Mouse (Mus musculus): Measurements from ENCODE around the gene Ostm1. TPM values are rescaled to one million over a fixed set of nuclear protein-coding genes. Genes with fewer than 3 reads are reported as not detected.

Gene Ostm1
- 13.0 and 13.8 TPM in 2 replicates for polyA plus RNA-seq (2014; fragmentation: Nextera tagmentation; extraction: Ambion mirVana)

GRCm38 (mm10) chr10:42583157-42583872 is at the start of gene Ostm1, which contains the start of gene Nr2e1:
Gene Ostm1, plus strand, starts transcription at chr10:42583822.
Gene Nr2e1, minus strand, starts transcription at chr10:42583632.
- WGBS, result 2% methylated on average over 38 of the region's 43 CpGs
- peak; percentile 82 for DNase-seq (ENCODE audit: low spot score)
- H3K4me2 ChIP-seq (ENCODE audit: low read depth, low read length), result peak within 1 kb of the TSS; percentile 43
- no peaks in the 10 kb centered on the region for H3K9me3 ChIP-seq (ENCODE audit: control insufficient read depth, low read length)
- peak; percentile 69 for ATAC-seq (ENCODE audit: low read depth)
- H3K27ac ChIP-seq (replicated peaks; ENCODE audit: low read depth, low read length), result no peak within 1 kb of the TSS
- peaks cover 98% of the 10 kb centered on the region for H3K27me3 ChIP-seq (replicated peaks; ENCODE audit: control insufficient read depth, insufficient read depth, low read length)
- H3K4me1 ChIP-seq (ENCODE audit: control insufficient read depth, insufficient read depth, low read length), result peaks cover 5% of the 10 kb centered on the region; the same call in 1 of the 2 replicates
- peak within 1 kb of the TSS; percentile 40; the same call in 1 of the 2 replicates for H3K9ac ChIP-seq (ENCODE audit: low read depth, low read length)
- H3K4me3 ChIP-seq (ENCODE audit: low read depth, low read length), result peak within 1 kb of the TSS; percentile 29
- H3K36me3 ChIP-seq (ENCODE audit: control insufficient read depth, insufficient read depth, low read length), result no peaks in the 10 kb centered on the region

DNA sequence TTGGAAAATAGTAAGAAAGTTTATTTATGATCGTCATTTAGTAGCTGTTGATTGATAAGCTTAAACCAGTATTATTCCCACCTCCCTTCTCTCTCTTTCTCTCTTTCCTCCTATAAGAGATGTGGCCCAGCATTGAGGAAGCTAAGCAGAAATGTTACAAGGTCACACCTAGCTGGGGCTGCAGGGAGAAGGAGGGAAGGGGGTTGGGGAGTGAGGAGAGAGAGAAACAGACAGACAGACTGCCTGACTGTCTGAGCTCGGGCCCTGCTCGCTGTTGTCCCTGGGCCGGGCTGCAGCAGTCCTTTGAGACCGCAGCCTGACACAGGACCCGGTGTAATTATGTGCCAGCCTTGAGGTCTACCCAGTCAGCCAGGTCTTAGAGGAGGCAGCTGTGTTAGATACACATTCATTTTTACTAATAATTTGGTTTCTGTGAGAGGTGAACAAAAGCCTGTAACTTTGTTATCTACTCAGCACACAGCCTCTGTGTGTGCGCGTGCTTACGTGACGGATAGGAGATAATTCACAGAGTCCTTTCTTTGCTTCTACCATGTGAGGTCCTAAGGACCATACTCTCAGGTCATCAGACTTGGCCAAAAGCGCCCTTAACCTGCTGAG is 49.7 kb upstream of the Ostm1 start:
- 84% methylated on average over 11 of the region's 11 CpGs for WGBS
- H3K4me1 ChIP-seq (ENCODE audit: control insufficient read depth, insufficient read depth, low read length), result no peaks in the 10 kb centered on the region
- no peaks in the 10 kb centered on the region for H3K9me3 ChIP-seq (ENCODE audit: control insufficient read depth, low read length)
- no peak overlapping the region for H3K27ac ChIP-seq (replicated peaks; ENCODE audit: low read depth, low read length)
- DNase-seq (ENCODE audit: low spot score) (no peak), ATAC-seq (ENCODE audit: low read depth) (no peak)
- H3K27me3 ChIP-seq (replicated peaks; ENCODE audit: control insufficient read depth, insufficient read depth, low read length), result no peaks in the 10 kb centered on the region
- H3K9ac ChIP-seq (ENCODE audit: low read depth, low read length), result no peak overlapping the region
- no peak overlapping the region for H3K4me2 ChIP-seq (ENCODE audit: low read depth, low read length)
- peaks cover 54% of the 10 kb centered on the region for H3K36me3 ChIP-seq (ENCODE audit: control insufficient read depth, insufficient read depth, low read length)
- no peak overlapping the region for H3K4me3 ChIP-seq (ENCODE audit: low read depth, low read length)

- H3K4me2 ChIP-seq (ENCODE audit: low read depth, low read length), result no peak overlapping the region
- no peaks in the 10 kb centered on the region for H3K4me1 ChIP-seq (ENCODE audit: control insufficient read depth, insufficient read depth, low read length)
- H3K9me3 ChIP-seq (ENCODE audit: control insufficient read depth, low read length), result no peaks in the 10 kb centered on the region
- WGBS, result 81% methylated on average over 9 of the region's 9 CpGs
- H3K4me3 ChIP-seq (ENCODE audit: low read depth, low read length), result no peak overlapping the region
- H3K9ac ChIP-seq (ENCODE audit: low read depth, low read length), result no peak overlapping the region
- no peak overlapping the region for H3K27ac ChIP-seq (replicated peaks; ENCODE audit: low read depth, low read length)
- ATAC-seq (ENCODE audit: low read depth) (no peak), DNase-seq (ENCODE audit: low spot score) (no peak)
- H3K27me3 ChIP-seq (replicated peaks; ENCODE audit: control insufficient read depth, insufficient read depth, low read length), result no peaks in the 10 kb centered on the region
- peaks cover 39% of the 10 kb centered on the region for H3K36me3 ChIP-seq (ENCODE audit: control insufficient read depth, insufficient read depth, low read length)
These were observed 45.9 kb upstream of the Ostm1 start for GRCm38 (mm10) chr10:42537571-42538316.

DNA sequence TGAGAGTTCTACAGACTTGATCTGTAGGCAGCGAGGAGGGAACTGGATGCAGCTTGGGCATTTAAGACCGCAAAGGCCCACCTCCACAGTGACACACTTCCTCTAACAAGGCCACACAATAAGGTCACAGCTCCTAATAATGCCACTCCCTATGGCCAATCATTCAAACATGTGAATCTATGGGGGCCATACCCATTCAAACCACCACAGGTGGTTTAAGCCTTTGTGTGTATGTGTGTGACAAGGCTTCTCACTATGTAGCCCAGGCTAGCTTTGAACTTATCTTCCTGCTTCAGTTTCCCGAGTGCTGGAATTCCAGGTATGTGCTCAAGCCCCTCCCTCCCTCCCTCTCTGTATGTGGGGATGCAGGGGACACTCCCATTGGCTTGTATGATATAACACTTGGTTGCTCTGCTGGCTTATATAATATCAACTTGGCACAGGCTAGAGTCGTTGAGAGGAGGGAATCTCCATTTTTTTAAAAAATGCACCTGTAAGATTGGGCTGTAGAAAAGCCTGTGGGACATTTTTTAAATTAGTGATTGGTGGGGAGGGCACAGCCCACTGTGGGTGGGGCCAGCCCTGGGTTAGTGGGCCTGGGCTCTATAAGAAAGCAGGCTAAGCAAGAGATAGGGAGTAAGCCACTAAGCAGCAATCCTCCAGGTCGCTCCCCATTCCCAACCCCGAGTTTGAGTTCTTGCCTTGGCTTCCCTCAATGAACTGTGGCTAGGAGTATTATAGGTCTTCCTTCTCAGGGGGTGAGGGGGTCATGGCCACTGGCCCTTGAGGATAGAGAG is 37.7 kb upstream of the Ostm1 start:
- H3K9me3 ChIP-seq (ENCODE audit: control insufficient read depth, low read length), result no peaks in the 10 kb centered on the region
- H3K36me3 ChIP-seq (ENCODE audit: control insufficient read depth, insufficient read depth, low read length), result no peaks in the 10 kb centered on the region
- no peak overlapping the region for H3K9ac ChIP-seq (ENCODE audit: low read depth, low read length)
- no peak overlapping the region for H3K4me2 ChIP-seq (ENCODE audit: low read depth, low read length)
- H3K27me3 ChIP-seq (replicated peaks; ENCODE audit: control insufficient read depth, insufficient read depth, low read length), result no peaks in the 10 kb centered on the region
- WGBS, result 87% methylated on average over 6 of the region's 6 CpGs
- DNase-seq (ENCODE audit: low spot score), result no peak
- ATAC-seq (ENCODE audit: low read depth), result no peak
- H3K4me1 ChIP-seq (ENCODE audit: control insufficient read depth, insufficient read depth, low read length), result no peaks in the 10 kb centered on the region
- no peak overlapping the region for H3K27ac ChIP-seq (replicated peaks; ENCODE audit: low read depth, low read length)
- H3K4me3 ChIP-seq (ENCODE audit: low read depth, low read length), result no peak overlapping the region

- WGBS, result 88% methylated on average over 3 of the region's 3 CpGs
- Histone ChIP-seq H3K4me2 (ENCODE audit: low read depth, low read length) (no peak overlapping the region), H3K27me3 (replicated peaks; ENCODE audit: control insufficient read depth, insufficient read depth, low read length) (no peaks in the 10 kb centered on the region), H3K9ac (ENCODE audit: low read depth, low read length) (no peak overlapping the region), H3K36me3 (ENCODE audit: control insufficient read depth, insufficient read depth, low read length) (no peaks in the 10 kb centered on the region), H3K4me3 (ENCODE audit: low read depth, low read length) (no peak overlapping the region), H3K4me1 (ENCODE audit: control insufficient read depth, insufficient read depth, low read length) (no peaks in the 10 kb centered on the region), H3K9me3 (ENCODE audit: control insufficient read depth, low read length) (no peaks in the 10 kb centered on the region), H3K27ac (replicated peaks; ENCODE audit: low read depth, low read length) (no peak overlapping the region)
- no peak for DNase-seq (ENCODE audit: low spot score)
- no peak for ATAC-seq (ENCODE audit: low read depth)
These were observed 37.1 kb upstream of the Ostm1 start for GRCm38 (mm10) chr10:42546507-42546906.

GRCm38 (mm10) chr10:42559581-42560200 is 23.9 kb upstream of the Ostm1 start:
- peaks cover 10% of the 10 kb centered on the region for H3K27me3 ChIP-seq (replicated peaks; ENCODE audit: control insufficient read depth, insufficient read depth, low read length)
- no peak overlapping the region for H3K4me3 ChIP-seq (ENCODE audit: low read depth, low read length)
- H3K4me2 ChIP-seq (ENCODE audit: low read depth, low read length), result no peak overlapping the region
- no peaks in the 10 kb centered on the region for H3K4me1 ChIP-seq (ENCODE audit: control insufficient read depth, insufficient read depth, low read length)
- ATAC-seq (ENCODE audit: low read depth) (no peak), DNase-seq (ENCODE audit: low spot score) (no peak)
- H3K9ac ChIP-seq (ENCODE audit: low read depth, low read length), result no peak overlapping the region
- H3K9me3 ChIP-seq (ENCODE audit: control insufficient read depth, low read length), result no peaks in the 10 kb centered on the region; the same call in 1 of the 2 replicates
- H3K36me3 ChIP-seq (ENCODE audit: control insufficient read depth, insufficient read depth, low read length), result no peaks in the 10 kb centered on the region
- WGBS, result 73% methylated on average over 5 of the region's 5 CpGs
- H3K27ac ChIP-seq (replicated peaks; ENCODE audit: low read depth, low read length), result no peak overlapping the region

GRCm38 (mm10) chr10:42562272-42562671 is 21.4 kb upstream of the Ostm1 start:
- 4% methylated on average over 12 of the region's 12 CpGs for WGBS
- Histone ChIP-seq H3K27me3 (replicated peaks; ENCODE audit: control insufficient read depth, insufficient read depth, low read length) (peaks cover 35% of the 10 kb centered on the region), H3K4me3 (ENCODE audit: low read depth, low read length) (no peak overlapping the region), H3K4me2 (ENCODE audit: low read depth, low read length) (no peak overlapping the region), H3K36me3 (ENCODE audit: control insufficient read depth, insufficient read depth, low read length) (no peaks in the 10 kb centered on the region), H3K9ac (ENCODE audit: low read depth, low read length) (no peak overlapping the region), H3K4me1 (ENCODE audit: control insufficient read depth, insufficient read depth, low read length) (no peaks in the 10 kb centered on the region), H3K9me3 (ENCODE audit: control insufficient read depth, low read length) (no peaks in the 10 kb centered on the region), H3K27ac (replicated peaks; ENCODE audit: low read depth, low read length) (no peak overlapping the region)
- peak; percentile 36 for DNase-seq (ENCODE audit: low spot score)
- ATAC-seq (ENCODE audit: low read depth), result no peak

DNA sequence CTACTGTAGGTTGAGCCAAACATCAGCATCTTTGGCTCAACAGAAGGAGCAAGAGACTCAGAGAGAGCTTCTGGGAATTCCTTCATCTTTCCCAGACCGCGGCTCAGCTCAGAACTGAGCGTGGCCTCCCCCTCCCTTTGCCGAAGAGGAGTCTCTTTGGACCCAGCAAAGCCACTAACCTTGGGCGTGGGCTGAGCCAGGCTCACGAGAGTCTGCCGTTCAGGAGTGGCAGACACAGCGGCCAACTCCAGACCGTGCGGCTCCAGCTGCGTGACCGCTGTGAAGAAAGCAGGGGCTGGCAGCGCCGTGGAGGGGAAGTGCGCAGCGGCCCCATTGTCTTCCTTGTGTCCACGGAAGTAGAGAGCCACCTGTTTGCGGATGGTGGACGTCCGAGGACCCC is 11.1 kb upstream of the Ostm1 start:
- H3K4me3 ChIP-seq (ENCODE audit: low read depth, low read length), result peak overlapping the region; percentile 6; the same call in 1 of the 2 replicates
- WGBS, result 2% methylated on average over 20 of the region's 20 CpGs
- peaks cover 95% of the 10 kb centered on the region for H3K27me3 ChIP-seq (replicated peaks; ENCODE audit: control insufficient read depth, insufficient read depth, low read length)
- DNase-seq (ENCODE audit: low spot score) (no peak), ATAC-seq (ENCODE audit: low read depth) (no peak; the same call in 1 of the 2 replicates)
- 0 out of 2 replicates have a peak overlapping the region, but pooled peaks have one; percentile 3 for H3K4me2 ChIP-seq (ENCODE audit: low read depth, low read length)
- H3K27ac ChIP-seq (replicated peaks; ENCODE audit: low read depth, low read length), result no peak overlapping the region
- H3K9me3 ChIP-seq (ENCODE audit: control insufficient read depth, low read length), result no peaks in the 10 kb centered on the region
- H3K36me3 ChIP-seq (ENCODE audit: control insufficient read depth, insufficient read depth, low read length), result no peaks in the 10 kb centered on the region
- H3K4me1 ChIP-seq (ENCODE audit: control insufficient read depth, insufficient read depth, low read length), result no peaks in the 10 kb centered on the region
- H3K9ac ChIP-seq (ENCODE audit: low read depth, low read length), result no peak overlapping the region

All from embryonic facial prominence, embryonic 14.5 days (tissue).